Mouse (Mus musculus): Measurements from ENCODE around the gene Gm20458.

The Gm20458 gene

DNA sequence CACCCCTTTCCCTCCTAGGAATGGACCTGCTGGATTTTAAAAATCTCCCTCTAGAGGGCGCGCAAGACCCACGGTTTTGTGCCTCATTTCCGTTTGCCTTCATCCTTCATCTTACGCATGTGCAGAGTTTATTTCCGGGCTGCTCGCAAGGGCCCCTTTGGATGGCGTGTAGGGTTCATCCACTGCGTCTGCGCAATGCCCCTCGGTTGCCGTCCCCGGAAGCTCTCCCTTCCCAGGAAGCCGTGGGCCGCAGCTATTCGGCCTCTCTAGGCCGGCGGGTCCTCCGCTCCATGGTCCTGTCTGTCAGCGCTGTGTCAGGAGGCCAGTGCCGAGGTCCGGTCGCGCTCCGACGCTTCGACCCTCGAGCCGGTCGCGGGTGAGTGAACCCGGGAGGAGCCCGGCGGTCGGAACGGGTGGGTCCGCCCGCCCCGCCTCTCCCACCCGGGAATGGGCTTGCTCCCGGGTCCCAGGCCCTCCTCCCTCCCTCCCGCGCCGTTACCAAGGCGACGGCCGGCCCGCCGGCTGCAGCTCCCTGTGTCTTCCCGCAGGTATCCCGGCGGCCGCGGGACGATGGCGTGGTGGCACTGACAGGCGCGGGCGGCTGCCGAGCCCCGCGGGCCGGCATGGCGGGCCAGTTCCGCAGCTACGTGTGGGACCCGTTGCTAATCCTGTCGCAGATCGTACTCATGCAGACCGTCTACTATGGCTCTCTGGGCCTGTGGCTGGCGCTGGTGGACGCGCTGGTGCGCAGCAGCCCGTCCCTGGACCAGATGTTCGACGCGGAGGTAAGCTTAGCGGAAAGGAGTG is at the start of gene Gm20458:
TSS of gene Gm20458 (plus strand) at position 223 of the 807 bp plus-strand sequence.
- DNase-seq = peak; percentile 99

DNA sequence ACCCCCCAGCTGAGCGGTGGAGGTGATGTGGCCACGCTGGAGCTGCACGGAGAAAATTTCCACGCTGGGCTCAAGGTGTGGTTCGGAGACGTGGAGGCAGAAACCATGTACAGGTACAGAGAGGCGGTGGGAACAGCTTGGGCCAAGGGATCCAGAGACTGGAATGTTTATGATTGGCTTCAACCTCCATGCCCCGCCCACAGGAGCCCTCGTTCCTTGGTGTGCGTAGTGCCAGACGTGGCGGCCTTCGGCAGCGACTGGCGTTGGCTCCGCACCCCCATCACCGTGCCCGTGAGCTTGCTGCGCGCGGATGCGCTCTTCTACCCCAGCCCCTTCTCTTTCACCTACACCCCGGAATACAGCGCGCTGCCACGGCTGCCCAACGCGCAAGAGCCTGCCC is 46.6 kb upstream of the Gm20458 start:
- DNase-seq = no peak

DNA sequence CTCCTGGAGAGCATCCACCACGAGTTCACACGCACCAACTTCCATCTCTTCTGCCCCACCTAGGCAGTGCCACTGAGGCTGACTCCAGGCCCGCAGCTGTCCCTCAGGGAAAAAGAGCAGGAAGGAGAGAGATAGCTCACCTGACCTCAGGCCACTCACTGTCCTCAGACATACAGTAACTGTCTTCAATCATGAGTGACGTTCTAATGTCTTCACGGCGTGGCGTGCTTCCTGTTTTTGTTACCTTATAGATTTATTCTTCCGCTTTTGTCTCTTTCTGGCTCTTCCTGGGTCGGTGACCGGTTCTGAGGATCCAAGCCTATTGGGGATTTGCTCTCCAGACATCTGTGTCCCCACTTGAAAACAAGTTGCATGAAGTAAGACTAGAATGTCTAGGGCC is 46.2 kb upstream of the Gm20458 start:
- no peak for DNase-seq

DNA sequence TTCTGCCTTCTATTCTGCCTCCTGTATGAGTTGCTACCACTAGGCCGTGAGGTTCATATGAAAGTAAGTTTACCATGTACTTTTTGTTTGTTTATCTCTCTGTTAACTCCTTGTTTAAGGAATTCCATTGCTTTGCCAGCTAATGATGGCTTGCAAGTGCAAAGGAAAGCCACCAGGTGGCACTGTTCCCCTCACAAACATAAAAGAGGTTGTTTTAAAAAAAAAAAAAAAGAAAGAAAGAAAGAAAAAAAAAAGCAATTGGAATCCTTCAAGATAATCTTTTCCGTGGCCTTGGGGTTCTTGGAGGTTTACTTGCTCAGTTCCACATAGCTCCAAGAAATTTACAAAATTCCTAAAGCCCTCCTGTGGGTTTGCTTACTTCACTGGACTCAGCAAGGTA is 43.6 kb upstream of the Gm20458 start:
- peak; percentile 68 for DNase-seq

- no peak for DNase-seq
These were observed 42.4 kb upstream of the Gm20458 start for GRCm38 (mm10) chr2:164418308-164418875.

- no peak for DNase-seq
These were observed 41.3 kb upstream of the Gm20458 start for GRCm38 (mm10) chr2:164419489-164419888.

DNA sequence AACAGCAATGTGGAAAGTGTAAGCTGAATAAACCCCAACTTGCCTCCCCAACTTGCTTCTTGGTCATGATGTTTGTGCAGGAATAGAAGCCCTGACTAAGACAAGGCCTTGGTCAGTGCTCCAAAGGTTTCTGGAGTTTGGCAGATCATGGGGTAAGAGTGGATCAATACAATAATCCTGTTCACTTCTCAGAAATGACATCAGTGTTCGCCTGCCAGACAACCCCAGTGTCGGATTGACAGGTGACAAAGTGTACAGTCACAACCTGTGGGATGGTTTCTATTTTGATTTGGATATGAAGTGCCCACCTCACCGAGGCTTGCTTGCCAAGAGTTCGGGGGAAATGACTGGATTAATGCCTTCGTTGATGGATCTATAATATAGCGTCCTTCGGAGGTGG is 39.5 kb upstream of the Gm20458 start:
- no peak for DNase-seq

DNA sequence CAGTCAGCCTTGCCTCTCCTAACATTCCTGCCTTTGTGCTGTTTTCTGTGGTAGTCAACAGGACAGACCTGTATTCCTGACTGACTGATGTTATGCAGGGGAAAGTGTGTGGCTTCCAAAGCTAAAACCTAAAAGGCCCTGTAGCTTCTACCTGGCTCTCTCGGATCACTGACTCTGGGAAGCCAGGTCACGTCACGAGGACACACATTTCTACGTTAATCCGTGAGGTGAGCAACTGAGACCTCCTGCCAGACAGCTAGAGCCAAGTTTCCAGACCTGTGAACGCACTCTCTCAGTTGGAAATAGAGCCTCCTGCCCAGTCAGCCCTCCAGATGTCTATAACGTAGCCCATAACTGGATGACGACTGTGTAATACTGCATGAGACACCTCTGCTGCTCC is 38.8 kb upstream of the Gm20458 start:
- no peak for DNase-seq

- DNase-seq = no peak
These were observed 37.9 kb upstream of the Gm20458 start for GRCm38 (mm10) chr2:164422675-164423393.

DNA sequence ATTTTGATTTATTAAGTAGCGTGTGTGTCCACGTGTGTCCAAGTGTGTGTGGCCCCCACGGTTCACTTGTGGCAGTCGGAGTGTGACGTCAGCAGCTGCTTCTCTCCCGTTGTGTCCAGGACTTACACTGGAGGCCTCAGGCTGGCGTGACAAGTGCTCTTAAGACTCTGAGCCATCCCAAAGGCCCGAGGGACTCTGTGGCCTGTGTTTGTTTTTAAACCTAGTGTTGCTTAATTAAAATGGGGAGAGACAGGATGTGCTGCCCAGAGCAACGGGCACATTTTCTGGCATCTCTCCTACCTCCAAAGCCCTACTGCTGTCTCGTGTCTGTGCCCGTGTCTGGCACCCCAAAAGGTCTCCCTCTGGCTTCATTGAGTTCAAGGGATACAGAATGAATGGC is 37.3 kb upstream of the Gm20458 start:
- DNase-seq = no peak

GRCm38 (mm10) chr2:164424406-164424805 is 36.4 kb upstream of the Gm20458 start:
- DNase-seq = no peak

DNA sequence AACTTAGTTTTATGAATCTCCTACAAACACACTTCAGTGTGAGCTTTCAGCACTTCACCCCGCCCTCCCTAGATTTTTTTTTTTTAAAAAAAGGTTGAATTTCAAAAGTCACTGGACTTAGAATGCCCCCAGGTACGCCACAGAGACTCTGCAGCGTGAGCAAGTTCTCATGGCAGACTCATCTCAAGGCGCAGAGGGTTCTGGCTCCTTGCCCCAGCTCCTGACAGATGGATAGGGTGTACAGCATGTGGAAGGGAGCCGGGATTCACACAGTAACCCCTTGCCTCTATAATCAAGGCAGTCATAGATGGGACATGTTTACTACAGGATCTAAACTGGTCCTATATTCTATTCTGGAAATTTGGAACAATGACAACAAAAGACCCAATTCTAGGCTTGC is 35.4 kb upstream of the Gm20458 start:
- DNase-seq = no peak

DNA sequence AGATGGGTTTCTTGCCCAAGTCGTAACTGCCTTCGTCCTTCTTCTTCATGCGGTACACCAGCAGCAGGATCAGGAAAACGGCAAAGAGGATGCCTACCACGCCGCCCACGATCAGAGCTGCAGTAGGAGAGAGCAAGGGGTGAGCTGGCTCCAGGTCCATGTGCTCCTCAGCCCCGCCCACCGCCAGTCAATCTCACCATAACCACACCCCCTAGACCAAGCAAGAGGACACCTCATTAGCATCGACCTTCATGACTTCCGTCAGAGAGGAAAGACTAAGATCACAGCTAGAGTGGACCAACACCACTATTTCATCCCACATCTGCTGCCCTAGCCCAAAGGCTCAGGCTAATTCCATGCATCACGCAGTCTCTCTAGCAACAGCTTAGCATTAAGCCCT is 34.6 kb upstream of the Gm20458 start:
- peak; percentile 66 for DNase-seq

DNA sequence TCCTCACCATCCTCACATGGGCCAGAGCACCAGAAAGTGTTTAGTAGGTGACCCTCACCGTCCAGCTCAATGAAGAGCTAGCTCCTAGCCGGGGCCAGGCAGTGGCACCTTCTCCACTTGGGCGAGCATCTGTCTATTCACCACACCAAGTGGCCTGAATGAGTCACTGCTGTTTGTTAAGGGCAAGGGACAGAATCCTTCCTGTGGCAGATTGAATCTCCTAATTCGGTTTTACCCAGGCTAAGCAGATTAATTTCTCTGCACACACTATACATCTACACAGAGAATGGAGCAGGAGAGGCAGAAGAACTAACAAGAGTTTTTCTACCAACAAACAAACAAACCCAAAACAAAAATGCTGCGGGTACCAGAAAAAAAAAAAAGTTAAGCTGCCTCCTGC is 33.8 kb upstream of the Gm20458 start:
- DNase-seq = peak; percentile 57

DNA sequence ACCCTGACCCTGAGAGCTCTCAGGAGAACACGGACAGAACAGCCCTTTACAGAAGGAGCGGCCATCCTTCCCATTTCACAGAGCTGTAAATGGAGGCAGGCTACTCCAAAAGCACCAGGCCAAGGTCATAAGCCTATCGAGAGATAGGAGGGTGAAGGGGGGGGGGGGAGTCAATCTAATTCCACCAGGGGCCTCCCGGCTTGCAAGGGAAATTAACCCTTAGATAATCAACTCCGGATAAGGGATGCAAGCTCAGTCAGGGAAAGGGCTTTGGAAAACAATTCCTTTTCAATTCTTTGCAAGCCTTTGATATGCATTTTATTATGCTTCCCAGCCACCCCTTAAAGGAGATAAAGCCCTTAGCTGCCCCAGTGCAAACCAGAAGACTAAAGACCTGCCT is 32.3 kb upstream of the Gm20458 start:
- no peak for DNase-seq

GRCm38 (mm10) chr2:164429881-164430615 is 30.7 kb upstream of the Gm20458 start:
- DNase-seq = no peak

DNA sequence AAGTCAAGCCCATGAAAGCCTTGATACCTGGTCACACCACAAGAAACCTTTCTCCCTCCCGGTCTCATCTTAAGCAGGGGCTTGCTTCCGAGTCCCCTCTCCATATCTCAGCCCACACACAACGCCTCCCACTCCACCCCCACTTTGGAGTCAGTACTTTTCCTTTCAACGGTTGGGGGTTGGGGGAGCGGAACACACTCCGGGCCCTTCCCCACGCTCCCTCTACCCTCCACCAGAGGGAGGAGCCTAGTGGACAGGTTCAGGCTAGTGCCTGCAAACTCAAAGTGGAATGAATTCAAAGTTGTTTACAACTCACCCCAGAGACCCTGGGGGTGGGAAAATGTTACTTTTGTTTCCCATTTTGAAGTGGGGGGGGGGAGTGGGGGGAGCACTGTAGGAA is 30.1 kb upstream of the Gm20458 start:
- peak; percentile 38 for DNase-seq

DNA sequence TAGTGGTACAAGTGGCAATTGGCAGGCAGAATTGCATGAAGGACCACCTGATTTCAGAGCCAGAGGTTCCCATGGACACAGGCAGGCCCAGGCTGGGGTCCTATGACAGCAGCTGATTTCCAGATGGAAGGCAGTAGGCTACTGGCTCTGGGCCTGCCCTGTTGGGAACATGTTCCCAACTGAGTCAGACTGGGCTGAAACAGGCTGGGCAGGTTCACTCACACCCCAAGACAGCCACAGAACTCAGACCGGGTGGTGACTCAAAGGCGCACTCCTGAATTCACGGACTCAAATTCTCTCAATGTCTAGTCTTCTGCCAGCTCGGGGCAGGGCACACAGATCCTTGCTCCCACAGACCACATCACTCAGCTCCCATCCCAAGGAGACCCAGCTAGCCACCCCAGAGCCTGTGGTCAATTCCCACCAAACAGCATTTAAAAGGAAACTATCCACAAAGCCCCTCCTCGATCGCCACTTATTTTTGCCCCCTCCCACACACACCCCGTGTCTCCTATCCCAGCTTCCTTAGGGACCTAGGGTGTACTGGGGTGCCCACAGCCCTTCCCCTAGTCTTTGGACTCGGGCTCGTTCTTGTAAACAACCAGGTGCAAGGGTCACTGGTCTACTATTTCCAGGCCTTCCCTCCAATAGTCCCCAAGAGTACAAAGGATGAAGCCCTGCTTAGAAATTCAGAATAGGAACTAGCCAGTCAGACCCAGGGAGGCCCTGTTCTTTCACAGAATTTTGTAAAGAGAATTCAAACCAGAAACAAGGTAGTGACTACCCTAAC is 28.9 kb upstream of the Gm20458 start:
- DNase-seq = no peak

DNA sequence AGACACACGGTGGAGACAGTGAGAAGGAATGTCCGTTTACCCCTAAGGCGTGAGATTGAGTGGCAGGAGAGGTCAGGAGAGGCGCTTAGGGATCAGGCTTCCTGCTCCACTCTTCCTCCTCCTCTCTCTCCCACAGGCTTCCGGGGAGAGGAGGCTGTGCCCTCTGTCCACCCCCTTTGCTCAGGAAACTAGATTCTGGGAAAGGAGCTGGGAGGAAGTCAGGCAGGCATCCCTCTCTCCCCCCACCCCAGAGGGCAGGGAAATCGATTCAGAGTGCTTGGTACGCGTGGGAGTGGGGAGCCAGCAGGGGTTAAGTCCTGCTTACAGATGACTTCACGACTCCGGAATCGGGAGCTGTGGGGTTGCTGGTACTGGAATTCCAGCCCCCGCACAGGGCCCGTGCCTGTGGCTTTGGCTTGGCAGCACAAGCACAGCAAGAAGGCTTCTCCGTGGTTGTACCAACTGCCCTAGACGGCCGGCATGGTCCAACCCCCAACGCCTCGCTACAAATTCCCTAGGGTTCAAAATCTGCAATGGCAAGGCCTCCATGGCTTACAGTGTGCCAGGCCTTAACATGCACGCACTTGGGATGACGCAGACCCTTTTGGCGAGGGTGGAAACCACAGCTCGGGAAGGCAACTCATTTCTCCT is 28.1 kb upstream of the Gm20458 start:
- DNase-seq = no peak

DNA sequence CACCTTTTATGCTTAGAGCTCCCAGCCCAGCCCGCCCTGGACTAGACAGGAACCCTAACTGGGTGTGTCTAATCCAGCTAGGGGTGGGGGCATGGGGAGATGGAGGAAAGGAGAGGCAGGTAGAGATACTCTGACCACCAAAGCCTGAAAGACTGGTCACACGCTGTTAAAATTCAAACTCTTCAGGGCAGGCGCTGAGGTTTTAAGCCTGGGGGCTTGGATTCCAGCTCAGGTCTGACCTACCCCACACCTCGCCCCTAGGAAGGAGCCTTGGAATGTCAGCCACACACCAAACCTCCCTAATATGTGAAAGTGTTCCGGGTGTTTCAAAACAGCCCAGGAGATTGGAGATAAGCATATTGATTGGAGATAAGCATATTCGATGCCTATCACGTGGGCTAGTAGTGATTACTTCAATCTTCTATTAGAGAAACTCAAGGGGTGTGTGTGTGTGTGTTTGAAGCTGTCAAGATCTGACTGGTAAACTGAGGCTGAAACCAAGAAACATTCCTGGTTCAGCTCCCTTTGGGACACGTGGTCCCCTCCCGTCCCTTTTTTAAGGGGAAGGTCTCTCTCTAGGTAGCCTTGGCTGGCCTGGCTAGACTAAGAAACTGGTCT is 27.4 kb upstream of the Gm20458 start:
- no peak for DNase-seq

DNA sequence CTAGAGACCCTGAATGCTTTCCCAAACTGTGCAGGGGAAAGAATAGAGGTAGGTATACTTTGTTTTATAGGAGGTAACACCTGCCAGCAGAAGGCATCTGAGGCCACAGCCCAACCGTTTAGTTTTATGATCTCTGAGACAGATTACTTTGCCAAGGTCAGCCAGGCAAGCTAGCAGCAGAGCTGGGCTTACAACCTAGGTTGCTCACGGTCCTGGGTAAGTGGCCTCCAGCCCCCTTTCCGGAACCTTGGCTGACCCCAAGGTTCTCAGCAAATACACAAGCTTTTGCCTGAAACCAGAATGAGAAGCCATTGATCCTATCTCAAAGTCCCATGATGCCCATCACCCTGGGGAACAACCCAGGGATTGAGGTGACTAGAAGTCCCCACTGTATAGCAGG is 26.1 kb upstream of the Gm20458 start:
- no peak for DNase-seq

Data from retina, postnatal 1 day (tissue).